Mouse (Mus musculus) cerebellum, adult 8-10 months (tissue): ENCODE data around the gene Thrb.
A peak's percentile ranks its signal among the peaks of the same experiment; 100 is the strongest.

Source experiments
- DNase-seq: peaks from one replicate; pipeline ENCODE4 v3.0.0; 2022

The Thrb gene

DNA sequence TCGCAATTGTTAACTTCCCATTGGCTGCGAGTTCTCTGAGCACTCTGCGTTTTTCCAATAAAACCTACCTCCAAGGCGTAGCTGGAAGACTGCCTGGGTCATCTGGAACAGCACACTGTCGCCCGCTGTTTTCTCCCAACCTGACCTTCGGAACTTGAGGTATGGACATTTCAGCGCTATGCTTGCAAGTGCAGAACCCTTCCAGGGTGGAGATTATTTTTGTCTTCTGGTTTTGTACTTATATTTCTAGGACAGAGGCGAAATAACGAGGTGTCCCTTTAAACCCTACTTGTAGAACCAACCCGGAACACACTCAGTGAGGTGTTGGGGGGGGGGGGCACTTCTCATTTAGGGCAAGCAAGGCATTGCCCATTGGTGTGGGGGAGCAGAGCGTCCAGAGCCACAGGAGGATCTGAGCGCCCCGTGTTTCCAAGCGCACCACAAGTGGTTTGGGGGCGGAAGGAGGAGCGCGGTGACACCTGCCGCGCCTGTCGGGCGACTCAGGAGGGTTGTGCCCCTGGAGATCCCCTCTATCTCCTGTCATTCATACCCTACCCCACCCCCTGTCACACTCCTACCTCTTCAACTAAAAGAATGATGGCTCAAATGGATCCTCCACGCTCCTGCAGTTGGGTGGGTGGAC is at the start of gene Thrb:
Thrb (plus strand) TSS at position 576 of the 643 bp plus-strand sequence.
- DNase-seq: peak; percentile 23

GRCm38 (mm10) chr14:17621671-17622070 is 38.4 kb upstream of the Thrb start:
- no peak for DNase-seq

- no peak for DNase-seq
Measured at GRCm38 (mm10) chr14:17623936-17624335, 36.1 kb upstream of the Thrb start.

DNA sequence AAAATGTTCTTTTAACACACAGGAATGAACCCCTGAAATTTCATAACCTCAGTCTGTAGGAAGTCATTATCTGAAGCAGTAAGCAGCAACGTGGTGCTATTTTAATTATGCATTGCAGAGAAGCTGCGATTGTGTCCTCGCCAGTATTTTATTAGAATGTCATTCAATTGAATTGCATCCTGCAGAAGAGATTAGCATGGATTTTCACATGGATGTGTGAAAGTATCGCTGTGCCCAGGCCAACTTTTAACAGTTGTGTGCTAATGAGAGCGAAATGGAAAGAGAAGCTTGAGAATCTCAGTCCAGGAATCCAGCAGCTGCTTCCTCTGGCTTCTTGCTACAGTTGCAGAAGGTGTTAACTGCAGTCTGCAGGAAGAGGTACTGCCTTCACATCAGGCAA is 30.8 kb upstream of the Thrb start:
- no peak for DNase-seq

GRCm38 (mm10) chr14:17632887-17633522 is 27.1 kb upstream of the Thrb start:
- DNase-seq: peak; percentile 5

GRCm38 (mm10) chr14:17636971-17637370 is 23.1 kb upstream of the Thrb start:
- no peak for DNase-seq

DNA sequence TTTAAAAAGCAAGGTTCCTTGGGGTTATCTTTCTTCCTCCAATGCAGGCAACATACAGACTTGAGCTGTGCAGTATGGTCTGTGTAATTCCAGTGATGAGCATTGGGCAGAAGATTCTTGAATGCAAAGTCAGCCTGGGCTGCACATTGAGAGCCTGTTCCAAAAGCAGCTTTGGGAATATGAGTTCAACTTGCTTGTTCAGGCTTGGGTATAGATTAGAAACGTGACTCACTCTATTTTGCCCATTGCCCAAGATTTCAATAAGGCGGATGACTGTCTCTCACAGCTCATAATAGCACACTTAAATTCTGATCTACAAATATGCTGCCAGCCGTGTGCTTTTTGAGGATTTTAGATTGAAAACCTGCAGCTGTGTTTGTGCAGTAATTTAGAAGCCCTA is 18.3 kb upstream of the Thrb start:
- DNase-seq: no peak

DNA sequence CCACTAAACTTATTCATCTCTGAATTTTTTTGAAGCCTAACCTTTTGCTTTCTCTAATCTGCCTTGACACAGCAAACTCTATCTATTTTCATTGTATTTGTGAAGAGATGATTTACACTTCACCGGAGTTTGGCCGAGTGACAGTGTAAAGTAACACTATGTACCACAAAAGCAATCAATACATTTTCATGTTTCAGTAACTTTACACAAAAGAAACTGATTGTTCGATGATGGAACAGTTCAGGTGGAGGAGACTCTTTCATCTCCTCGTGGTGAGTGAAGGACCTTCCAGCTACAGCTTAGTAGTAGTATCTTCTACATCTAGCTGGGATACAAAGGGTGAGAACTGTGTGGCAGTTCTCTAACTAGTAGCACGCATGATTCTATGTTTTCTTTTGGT is 5.0 kb upstream of the Thrb start:
- DNase-seq: no peak

DNA sequence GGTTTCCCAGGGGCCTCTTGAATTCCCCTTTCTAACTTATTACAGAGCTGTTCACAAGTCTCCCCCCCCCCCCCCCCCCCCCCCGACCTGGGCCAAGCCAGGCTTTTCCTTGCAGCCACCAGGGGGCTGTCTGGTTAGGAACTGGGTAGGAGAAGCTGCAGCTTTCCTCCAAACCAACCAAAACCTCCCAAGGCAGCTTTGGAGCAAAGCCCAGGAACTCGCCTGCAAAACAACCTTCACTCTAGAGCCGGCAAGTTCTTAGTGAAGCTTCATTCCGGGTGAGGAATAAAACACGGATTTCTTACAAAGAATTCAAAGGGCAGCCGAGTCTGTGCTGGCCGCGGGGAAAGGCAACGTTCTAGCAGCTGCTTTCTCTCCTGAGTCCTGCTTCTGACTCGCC is 1.0 kb upstream of the Thrb start:
- DNase-seq: peak; percentile 74

GRCm38 (mm10) chr14:17660329-17661099 is 453 bp downstream of the Thrb start:
- DNase-seq: peak; percentile 64

- no peak for DNase-seq
Measured at GRCm38 (mm10) chr14:17661100-17661521, 1.1 kb downstream of the Thrb start.

GRCm38 (mm10) chr14:17662087-17662486 is 2.0 kb downstream of the Thrb start:
- DNase-seq: no peak

DNA sequence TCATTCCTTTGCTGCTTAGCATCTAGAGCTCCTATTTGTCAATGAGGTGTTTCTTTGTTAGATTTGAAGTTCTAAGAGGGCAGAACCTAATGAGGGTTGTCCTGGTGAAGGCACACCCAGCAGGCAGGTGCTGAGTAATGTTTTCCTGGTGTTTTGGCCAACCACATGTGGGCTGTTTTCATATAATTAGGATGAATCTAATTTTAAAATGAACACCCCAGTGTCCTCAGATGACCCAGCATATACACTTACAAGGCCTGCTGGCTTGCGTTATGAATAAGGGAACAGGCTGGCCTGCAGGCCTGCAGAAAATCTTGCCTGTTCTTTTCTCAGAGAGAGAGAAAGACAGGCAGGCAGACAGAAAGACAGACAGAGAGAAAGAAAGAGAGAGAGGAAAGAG is 14.3 kb downstream of the Thrb start:
- no peak for DNase-seq

DNA sequence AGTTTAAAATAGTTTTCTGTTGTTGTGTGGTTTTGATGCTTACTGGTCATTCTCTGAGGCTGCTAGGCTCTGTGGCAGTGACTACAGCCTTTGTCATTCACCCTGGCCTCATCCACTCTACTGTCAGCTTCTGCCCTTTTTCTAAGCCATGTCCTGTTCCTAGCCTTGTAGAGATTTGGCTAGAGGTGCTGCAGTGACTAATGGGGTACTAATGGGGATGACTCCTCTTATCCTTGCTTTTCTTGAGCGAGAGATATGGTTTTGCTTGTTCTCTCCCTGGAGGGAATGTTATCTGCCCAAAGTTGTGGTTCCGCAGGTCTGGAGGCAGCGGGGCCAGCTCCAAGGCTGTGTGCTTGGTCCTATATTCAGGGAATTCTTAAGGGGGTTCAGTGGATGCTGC is 15.2 kb downstream of the Thrb start:
- no peak for DNase-seq

DNA sequence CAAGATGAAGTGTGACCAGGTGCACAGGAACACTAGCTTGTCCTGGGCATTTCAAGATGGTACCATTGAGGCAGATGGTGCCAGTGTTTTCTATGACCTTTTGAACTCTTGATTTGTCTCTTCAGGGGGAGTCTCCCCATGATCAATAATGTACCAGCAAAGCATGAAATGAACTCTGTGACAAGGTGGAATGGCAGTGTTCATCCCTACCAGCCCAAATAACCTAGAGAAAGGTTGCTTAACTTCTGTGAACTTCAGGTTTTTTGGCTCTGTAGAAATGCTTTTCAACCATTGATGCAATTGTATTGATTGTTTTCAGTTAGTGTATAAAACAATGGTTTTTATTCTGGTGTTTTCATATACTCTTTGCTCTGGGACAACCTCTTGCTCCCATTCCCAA is 21.4 kb downstream of the Thrb start:
- no peak for DNase-seq

DNA sequence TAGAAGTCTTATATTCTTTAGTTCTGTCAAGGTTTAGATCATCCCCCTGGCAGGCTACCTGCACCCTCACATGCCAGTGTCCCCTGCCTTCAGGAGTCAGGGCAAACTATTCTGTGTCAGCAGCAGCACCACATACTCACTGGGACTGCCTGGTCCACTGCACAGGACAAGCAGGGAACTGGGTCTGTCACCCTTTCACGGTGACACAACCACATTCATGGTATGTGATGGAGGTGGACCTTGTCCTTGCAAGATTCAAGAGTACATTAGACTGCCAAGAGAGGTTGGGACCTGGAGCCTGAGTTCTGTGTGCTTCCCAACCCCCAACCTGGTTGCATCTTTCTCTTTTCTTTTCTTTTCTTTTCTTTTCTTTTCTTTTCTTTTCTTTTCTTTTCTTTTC is 24.8 kb downstream of the Thrb start:
- DNase-seq: no peak

GRCm38 (mm10) chr14:17685491-17685890 is 25.4 kb downstream of the Thrb start:
- DNase-seq: no peak

- no peak for DNase-seq
Measured at GRCm38 (mm10) chr14:17686939-17687338, 26.9 kb downstream of the Thrb start.

DNA sequence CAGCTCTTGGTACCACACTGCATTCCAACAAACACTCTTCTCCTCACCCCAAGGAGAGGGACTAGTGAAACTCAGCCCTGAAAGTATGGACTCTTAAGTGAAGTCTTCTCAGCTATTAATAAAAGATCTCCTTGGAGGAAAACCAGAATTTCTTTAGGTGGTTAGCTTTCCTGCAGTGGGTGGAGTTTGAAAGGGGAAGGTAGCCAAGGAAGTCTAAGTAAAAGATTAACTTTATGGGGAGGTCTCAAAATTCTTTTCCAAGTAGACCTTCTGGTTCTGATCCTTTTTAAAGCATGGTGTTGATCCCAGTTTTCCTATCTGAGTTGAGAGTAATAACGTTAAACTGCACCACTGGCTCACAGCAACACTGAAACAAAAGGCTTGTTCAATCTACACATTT is 31.2 kb downstream of the Thrb start:
- no peak for DNase-seq

- no peak for DNase-seq
Measured at GRCm38 (mm10) chr14:17695526-17695925, 35.5 kb downstream of the Thrb start.

DNA sequence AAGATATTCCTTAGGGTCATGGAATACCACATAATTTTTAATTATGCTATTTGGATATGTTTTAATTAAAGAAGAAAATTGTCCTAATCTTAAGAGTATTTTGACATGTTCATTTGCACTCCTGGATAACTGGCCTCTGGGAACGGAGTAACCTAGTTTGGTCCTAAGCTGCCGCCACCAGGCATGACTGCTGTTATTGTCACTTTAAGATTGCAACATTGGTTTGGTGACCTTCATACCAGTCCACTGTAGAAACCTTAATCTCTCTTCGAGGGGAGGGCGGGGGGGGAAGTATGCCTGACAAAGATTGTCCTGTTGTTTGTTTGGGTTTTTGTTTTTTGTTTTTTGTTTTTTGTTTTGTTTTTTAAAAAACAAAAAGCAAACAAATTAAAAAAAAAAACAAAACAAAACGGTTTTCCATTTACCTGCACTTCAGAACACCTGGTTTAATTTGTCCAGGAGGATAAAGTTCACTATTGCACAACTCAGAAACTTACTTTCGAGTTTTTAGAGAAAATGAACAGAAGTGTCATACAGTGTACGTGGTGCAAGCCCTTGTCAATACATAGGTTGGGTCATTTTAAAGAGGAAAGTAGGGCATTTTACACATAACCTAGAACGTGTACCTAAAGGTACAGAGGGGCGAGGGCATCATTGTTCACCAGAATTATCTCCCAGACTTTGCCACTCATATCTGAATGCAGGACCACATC is 38.0 kb downstream of the Thrb start:
- DNase-seq: no peak

DNA sequence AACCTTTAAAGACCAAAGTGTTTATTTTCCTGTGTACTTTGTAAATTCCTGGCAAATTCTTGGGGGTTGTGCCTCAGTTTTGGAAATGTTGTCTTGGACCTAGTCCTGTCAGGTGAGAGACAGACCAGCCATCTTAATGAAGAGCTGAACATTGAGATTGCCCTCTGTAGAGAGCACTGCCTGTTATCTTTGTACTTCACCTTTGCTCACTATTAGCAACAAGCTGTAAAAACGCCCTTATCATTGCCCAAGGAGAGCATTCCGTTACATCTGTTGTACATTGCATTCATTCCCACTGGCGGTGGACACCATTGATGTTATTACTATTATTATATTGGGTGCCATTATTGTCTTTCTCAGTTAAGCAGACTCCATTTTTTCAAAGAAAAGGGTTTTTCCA is 40.2 kb downstream of the Thrb start:
- no peak for DNase-seq

- DNase-seq: no peak
Measured at GRCm38 (mm10) chr14:17713297-17713904, 53.3 kb downstream of the Thrb start.
